Mouse (Mus musculus): ENCODE measurements around the gene Fap.

Fap gene

DNA sequence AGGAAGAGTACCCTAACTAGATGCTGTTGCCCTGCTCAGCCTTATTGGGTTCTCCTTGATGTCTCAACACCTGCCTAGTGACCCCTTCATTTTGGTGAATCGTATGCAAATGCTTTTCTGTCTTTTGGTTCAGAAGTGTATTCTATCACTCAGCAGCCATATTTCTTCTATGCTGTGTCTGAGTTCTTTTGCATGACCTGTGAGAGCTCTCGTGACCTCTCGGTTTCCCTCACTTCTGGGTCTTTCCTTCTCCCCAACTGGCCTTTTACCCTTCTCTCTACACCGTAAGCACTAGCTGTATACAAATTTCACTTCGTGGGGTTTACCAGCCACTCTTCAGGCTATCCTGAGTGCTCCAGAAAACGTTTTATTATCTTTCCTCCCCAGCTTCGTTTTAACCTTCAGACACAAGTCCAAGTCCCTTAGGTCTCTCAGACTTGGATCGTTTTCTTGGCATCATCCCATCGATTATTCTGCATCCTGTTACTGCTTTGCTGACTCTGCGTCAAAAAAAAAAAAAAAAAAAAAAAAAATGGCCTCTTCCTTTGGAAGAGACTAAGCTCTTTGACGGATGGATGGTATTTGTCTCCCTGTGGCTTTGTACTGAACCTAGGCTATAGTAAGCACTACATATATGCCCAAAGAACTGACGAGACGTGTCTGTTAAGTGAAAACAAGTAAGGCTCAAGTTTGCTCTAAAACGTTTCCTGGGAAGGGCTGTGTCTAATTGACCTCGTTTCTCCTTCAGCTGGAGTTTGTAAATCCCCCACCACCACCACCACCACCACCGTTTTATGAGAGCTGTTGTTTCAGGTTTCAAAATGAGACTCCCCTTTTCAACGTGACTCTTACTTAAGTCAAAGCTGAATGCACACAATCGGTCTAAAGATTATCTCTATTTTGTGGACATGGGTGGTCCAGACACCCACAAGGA is 114.4 kb downstream of the Fap start:
- no peak for DNase-seq (ENCODE audit: low spot score)

DNA sequence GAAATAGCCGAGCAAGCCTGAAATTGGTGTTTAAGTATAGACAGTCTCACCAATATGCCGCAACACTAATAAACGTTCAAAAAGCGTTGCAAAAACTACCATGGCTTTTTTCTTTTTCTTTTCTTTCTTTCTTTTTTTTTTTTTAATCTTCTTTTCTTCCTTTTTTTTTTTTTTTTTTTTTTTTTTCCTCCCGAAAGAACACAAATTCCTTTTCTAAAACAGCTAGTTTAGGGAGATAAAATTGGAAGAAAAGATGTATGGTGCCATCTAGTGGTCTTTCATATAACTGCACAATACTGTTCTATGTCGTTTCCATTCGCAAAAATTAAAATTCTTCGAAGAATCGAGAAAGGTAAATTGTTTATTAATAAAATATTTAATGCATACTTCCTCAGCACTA is 115.8 kb downstream of the Fap start:
- no peak for DNase-seq (ENCODE audit: low spot score)

DNA sequence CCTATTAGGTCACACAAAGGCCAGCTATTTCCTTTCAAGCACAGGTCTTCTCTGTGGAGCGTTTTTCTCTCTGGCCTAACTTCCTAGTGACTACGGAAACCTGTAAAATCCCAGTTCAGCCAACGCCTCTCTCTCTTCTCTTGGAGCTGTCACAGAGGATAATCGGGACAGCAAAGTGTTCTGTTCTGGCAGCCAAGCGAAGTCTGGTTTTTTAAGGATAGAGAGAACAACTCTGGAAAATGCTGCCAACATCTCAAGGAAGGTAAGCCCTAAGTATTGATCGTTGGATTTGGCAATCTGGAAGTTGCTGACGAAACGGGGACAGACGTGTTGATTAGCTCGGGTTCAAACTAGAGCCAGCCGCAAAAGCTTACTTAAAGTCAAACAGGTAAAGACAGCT is 118.9 kb downstream of the Fap start:
- no peak for DNase-seq (ENCODE audit: low spot score)

DNA sequence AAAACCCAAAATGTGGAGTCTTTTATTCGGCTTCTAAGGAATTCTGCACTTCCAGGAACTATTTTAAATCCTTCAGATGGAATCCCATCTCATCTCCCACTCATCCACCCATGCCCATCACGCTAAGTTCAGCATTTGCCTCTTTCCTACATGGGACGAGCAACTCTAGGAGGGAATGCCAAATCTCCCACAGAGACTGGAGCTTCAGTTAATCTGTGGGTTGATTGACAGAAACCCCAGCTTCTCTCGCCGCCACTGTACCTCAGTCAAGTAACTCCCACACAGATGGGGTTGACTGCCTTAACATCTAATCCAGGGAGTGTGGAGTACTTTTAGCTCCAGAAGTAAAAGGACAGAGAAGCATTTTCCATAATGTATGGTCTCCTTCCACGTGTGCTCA is 119.8 kb downstream of the Fap start:
- DNase-seq (ENCODE audit: low spot score), result no peak
